Mouse (Mus musculus) myocyte (in vitro differentiated cells): ENCODE measurements at regions not wholly inside any gene's neighbourhood (a gene's known extent, or its start where the extent isn't known, plus 50 kb on each side); places are given as distances from the start of the nearest gene placed in this dataset.

ENCODE experiments used
- CEBPB ChIP-seq: IDR thresholded peaks from 2 replicates; pipeline ENCODE4 v1.6.1; 2011; ENCODE audit warnings: mild to moderate bottlenecking, moderate library complexity; ENCODE audit not compliant: poor library complexity, insufficient read depth, severe bottlenecking
- E2F4 ChIP-seq: IDR thresholded peaks from one replicate; pipeline ENCODE4 v1.6.1; 2011; ENCODE audit warnings: mild to moderate bottlenecking, control low read depth, moderate library complexity; ENCODE audit not compliant: insufficient read depth
- MAX ChIP-seq: IDR thresholded peaks from one replicate; pipeline ENCODE4 v1.6.1; 2011; ENCODE audit warnings: low read depth, mild to moderate bottlenecking, control low read depth
- MYOG ChIP-seq, 3 experiments: IDR thresholded peaks; one replicate each; pipeline ENCODE4 v1.6.1; 2011; ENCODE audit warnings: control low read depth in 2 of 3, low read depth in 2 of 3, mild to moderate bottlenecking in 2 of 3; ENCODE audit not compliant: insufficient read length in 2 of 3, control insufficient read depth in 1 of 3, insufficient read depth in 1 of 3
- POLR2A ChIP-seq: IDR thresholded peaks from one replicate; pipeline ENCODE4 v1.6.1; 2011; ENCODE audit warnings: low read depth, mild to moderate bottlenecking, control low read depth, moderate library complexity; ENCODE audit not compliant: insufficient read length
- POLR2AphosphoS2 ChIP-seq: IDR thresholded peaks from one replicate; pipeline ENCODE4 v1.6.1; 2011; ENCODE audit warnings: low read depth, control low read depth; ENCODE audit not compliant: insufficient read length
- REST ChIP-seq: IDR thresholded peaks from one replicate; pipeline ENCODE4 v1.6.1; 2011; ENCODE audit warnings: mild to moderate bottlenecking, control low read depth, moderate library complexity; ENCODE audit not compliant: insufficient read depth, insufficient read length
- SRF ChIP-seq: IDR thresholded peaks from one replicate; pipeline ENCODE4 v1.6.1; 2011; ENCODE audit warnings: low read depth; ENCODE audit not compliant: control insufficient read depth, insufficient read length
- USF1 ChIP-seq: IDR thresholded peaks from one replicate; pipeline ENCODE4 v1.6.1; 2011; ENCODE audit warnings: low read depth, mild to moderate bottlenecking, control low read depth, moderate library complexity

GRCm38 (mm10) chr12:16250096-16250495 lies 360.7 kb downstream of the Lpin1 start:
- no peak for TF ChIP-seq POLR2AphosphoS2
- no peak for TF ChIP-seq USF1
- no peak for TF ChIP-seq POLR2A
- TF ChIP-seq SRF = no peak
- TF ChIP-seq CEBPB = no peak
- TF ChIP-seq REST = no peak
- no peak for TF ChIP-seq MAX
- no peak for TF ChIP-seq MYOG (IDR thresholded peaks at IDR 0.05; ENCODE audit: control insufficient read depth in 1 of 3, insufficient read depth in 1 of 3, insufficient read length in 2 of 3, low read depth in 2 of 3)
- no peak for TF ChIP-seq E2F4
